Mouse (Mus musculus): ENCODE measurements around the gene Ly6g6c. TPM values are rescaled to one million over a fixed set of nuclear protein-coding genes. Genes with fewer than 3 reads are reported as not detected.

Gene Ly6g6c
- 19.3 TPM for polyA plus RNA-seq (2014; fragmentation: Illumina TruSeq; extraction: RNeasy Lipid Tissue Mini Kit (QIAGEN cat#74804); ENCODE audit: low read depth, low replicate concordance)

GRCm38 (mm10) chr17:35064951-35065947 lies at the start of gene Ly6g6c:
Ly6g6c (plus strand) TSS chr17:35065388.

DNA sequence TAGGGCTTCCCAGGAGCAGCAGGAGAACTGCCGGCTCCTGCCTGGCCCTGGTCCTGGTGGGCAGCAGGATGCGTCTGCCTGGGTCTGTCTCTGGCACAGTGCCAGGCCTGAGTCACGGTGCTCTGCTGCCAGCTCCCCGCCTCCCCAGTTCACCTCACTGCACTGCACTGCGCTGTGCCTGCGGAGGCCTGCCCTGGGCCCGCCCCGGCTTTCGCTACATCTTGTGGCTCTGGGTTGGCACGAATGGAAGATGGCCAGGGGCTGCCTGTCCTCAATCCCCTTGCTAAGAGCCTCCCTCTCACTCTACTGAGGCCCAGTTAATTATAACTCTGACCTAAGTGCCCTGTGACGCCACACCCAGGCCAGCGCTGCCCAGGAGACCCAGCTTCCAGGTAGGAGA lies 48.8 kb upstream of the Ly6g6c start, which contains the start of gene Vwa7:
Gene Vwa7, plus strand, starts transcription at position 204 of the 400 bp plus-strand sequence.

GRCm38 (mm10) chr17:35027277-35028068 lies 37.7 kb upstream of the Ly6g6c start, which contains the start of gene Sapcd1:
Sapcd1 (minus strand) TSS chr17:35028016.

DNA sequence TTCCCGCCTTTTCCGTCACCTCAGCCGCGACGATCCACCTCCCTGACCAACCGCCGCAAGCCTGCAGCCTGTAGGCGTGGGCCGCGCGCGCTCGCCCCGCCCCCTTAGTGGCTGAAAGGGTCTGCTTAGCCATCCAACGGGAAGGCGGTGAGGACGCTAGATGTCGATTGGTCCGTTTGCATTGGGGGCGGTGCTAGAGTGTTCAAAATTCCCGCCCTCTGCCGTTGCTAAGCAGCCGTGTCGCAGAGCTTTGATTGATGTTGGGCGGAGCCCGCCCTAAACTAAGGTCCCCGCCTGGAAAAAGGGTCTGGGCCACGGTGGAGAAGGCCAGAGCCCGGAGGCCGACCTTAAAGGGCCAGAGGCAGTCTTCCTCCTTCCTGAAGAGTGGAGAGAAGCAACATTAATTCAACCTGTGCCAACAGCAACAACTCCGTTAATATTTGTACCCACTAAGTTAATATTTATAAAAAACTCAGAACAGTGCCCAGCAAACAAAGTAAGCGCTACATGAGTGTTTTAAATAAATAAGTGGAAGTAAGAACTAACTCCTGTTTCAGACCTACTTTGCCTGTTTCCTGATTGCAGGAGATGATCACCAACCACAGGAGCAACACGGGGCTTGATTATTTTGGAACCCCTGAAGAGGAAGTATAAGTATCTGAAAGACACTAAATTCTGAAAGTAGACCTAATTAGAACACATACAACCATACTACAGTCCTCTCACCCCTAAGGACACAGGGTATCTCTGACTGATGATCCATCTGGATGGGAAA lies 18.3 kb upstream of the Ly6g6c start, which contains the start of gene Msh5:
Gene Msh5, minus strand, starts transcription at position 65 of the 775 bp plus-strand sequence.

GRCm38 (mm10) chr17:35049561-35050016 lies 15.6 kb upstream of the Ly6g6c start, which contains the start of gene Clic1:
Clic1 (plus strand) TSS chr17:35049966.

GRCm38 (mm10) chr17:35058911-35059892 lies 6.0 kb upstream of the Ly6g6c start, which contains the start of gene Ddah2:
Ddah2 (plus strand) TSS chr17:35059035.

GRCm38 (mm10) chr17:35066084-35066483 lies 896 bp downstream of the Ly6g6c start, which contains the start of gene Mpig6b:
Mpig6b (minus strand) TSS chr17:35066184.

DNA sequence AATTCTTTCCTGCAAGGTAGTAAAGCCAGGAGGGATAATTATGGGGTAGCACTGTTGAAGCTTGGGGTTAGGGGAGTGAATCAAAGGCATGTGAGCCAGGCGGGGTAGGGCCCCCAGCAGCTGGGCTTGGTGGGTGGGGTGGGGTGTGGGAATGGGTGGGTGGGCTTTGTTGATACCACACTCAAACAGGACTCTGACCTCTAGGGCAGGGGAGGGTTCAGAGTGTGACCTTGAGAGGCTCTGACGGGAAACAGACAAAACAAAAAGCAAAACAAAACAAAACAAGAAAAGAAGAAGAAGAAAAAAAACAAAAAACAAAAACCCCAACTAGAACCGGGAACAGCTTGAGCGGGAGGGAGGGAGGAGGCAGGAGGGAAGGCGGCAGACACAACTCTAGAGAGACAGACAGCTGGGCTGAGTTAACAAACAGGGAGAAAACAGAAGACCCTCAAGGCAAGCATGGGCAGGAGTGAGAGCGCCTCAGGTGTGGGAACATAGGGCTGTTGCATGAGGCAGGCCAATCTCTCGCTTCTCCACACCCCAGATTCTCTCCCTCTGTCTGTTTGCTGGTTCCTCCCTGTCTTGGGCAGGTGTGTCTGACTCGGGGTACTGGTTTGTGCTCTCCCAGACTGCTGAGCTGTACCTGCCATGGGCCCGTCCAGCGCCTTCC lies 11.5 kb downstream of the Ly6g6c start, which contains the start of gene Ly6g6e:
Gene Ly6g6e, plus strand, starts transcription at position 396 of the 670 bp plus-strand sequence.

DNA sequence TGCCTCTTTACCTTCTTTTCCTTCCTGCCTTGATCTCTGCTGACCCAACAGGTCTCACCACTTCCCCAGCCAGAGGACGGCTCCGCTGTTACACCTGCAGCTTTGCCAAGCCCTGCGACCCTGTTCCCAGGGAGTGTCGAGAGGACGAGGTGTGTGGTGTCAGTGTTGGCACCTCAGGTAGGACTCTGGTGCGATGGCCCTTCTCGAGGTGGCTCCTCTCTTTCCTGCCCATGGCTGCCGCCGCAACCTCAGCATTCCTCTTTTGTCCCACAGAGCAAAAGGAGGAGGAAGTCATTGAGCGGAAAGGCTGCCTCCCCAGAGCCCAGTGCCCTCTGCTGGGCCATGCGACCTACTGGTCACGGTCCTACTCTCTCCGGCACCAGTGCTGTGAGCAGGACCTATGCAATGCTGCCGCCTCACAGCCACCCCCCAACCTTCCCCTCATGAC lies 12.6 kb downstream of the Ly6g6c start, which contains the start of gene Ly6g6d:
Gene Ly6g6d, minus strand, starts transcription at position 280 of the 448 bp plus-strand sequence.

DNA sequence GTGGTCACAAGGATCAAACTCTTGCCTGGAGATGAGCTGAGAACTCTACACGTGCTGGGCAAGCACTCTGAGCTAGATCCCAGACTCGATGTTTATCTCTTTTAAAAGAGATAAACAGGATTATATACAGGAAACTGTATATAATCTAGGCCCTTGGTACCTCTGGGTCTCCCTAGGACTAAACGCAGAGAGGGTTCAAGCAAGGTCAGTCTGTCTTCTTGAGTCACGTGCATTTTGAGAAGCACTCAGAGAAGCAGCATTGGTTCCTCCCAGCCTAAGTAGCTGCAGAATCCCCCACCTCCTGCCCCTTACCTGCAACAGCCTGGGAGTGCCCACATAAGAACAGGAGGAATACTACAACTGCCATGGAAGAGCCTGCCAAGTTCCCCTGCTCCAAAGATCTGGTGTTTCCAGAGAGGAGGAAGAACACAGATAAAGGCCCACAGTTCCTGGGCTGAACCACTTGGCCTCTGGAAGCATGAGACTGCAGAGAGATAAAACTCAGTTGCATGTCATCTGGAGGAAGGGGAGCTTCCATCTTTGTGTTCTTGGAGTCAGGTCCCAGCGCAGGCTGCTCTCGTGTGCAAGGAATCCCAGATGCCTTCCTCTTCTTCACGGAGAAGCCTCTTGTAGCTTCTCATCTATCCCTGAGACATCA lies 20.1 kb downstream of the Ly6g6c start, which contains the start of gene Ly6g6f:
Gene Ly6g6f, minus strand, starts transcription at position 403 of the 658 bp plus-strand sequence.

GRCm38 (mm10) chr17:35088825-35089644 lies 23.8 kb downstream of the Ly6g6c start, which contains the start of gene Abhd16a:
Abhd16a (plus strand) TSS chr17:35089263.

GRCm38 (mm10) chr17:35108097-35108496 lies 42.9 kb downstream of the Ly6g6c start, which contains the start of gene Ly6g5c:
Ly6g5c (plus strand) TSS chr17:35108279.

DNA sequence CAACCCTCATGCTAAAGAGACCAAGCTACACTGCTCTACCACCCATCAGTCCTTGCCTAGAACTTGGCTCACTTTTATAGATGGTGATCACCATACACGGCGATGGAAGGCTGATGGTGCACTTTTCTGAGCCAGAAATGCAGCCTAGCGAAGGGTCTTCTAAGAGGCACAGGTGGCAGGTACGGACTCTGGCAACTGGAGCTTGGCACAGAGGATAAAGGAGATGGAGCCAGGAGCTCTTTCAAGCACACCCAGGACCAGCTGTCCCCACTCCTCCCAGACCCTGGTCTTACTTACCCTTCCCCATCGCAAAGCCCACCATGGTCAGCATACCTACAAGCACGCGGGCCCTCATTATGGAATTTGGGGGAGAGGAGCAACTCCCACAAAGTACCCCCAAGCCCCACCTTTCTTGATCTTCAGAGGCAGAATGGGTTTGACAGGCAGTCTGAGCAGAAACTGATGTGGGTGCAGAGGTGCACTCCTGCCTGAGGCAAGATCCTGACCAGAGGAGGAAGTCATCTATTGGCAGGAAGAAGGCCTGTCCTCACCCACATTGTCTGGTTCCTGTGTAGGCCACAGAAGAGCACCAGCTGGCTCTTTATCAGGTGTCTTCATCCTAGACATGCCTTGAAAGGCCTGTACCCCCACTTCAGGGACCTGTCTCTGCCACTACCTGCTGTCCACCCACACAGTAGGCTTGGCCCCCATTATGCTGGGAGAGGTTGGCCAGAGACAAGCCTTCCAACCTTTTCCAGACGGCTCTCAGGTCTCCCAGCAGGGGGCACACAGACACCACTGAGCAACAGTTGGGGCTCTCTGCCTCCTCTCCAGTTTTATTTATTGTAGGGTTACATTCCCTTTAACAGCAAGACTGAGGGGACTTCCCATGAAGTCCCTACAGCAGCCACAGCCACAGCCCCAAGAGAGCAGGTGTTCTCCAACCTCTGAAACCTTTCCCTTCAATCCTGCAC lies 50.1 kb downstream of the Ly6g6c start, which contains the start of gene Ly6g5b:
Gene Ly6g5b, minus strand, starts transcription at position 383 of the 974 bp plus-strand sequence.

